Mouse (Mus musculus) stomach, embryonic 16.5 days (tissue): ENCODE measurements around the gene Flywch1. TPM values are rescaled to one million over a fixed set of nuclear protein-coding genes. Genes with fewer than 3 reads are reported as not detected.

Experiments used
- ATAC-seq: fragments of 200-750 bp; cut with Nextera tagmentation; 2 replicates; pipeline ENCODE4 v1.8.0; 2017; ENCODE audit warnings: moderate number of reproducible peaks, moderate TSS enrichment; ENCODE audit not compliant: insufficient read depth, low FRiP score
- H3K27ac ChIP-seq: fragments of 300-500 bp; sonication (generic); 2 replicates; pipeline ENCODE4 v1.5.1; 2014; ENCODE audit warnings: low read length
- H3K27me3 ChIP-seq: fragments of 300-500 bp; sonication (generic); 2 replicates; pipeline ENCODE4 v1.6.1; 2014; ENCODE audit warnings: low read length, control low read depth, mixed read lengths; ENCODE audit not compliant: control insufficient read depth, insufficient read depth
- H3K36me3 ChIP-seq: fragments of 300-500 bp; sonication (generic); 2 replicates; pipeline ENCODE4 v1.6.1; 2014; ENCODE audit warnings: low read length; ENCODE audit not compliant: control insufficient read depth, insufficient read depth
- H3K4me1 ChIP-seq: fragments of 300-500 bp; sonication (generic); 2 replicates; pipeline ENCODE4 v1.6.1; 2014; ENCODE audit warnings: low read length, control low read depth, mixed read lengths; ENCODE audit not compliant: control insufficient read depth, insufficient read depth
- H3K4me2 ChIP-seq: fragments of 300-500 bp; sonication (generic); 2 replicates; pipeline ENCODE4 v1.6.1; 2014; ENCODE audit warnings: low read depth, low read length, mixed read lengths
- H3K4me3 ChIP-seq: fragments of 300-500 bp; sonication (generic); replicated peaks from 2 replicates; pipeline ENCODE4 v1.5.1; 2014; ENCODE audit warnings: mild to moderate bottlenecking, low read length
- H3K9ac ChIP-seq: fragments of 300-500 bp; sonication (generic); 2 replicates; pipeline ENCODE4 v1.6.1; 2014; ENCODE audit warnings: low read length
- H3K9me3 ChIP-seq: fragments of 300-500 bp; sonication (generic); replicated peaks from 2 replicates; pipeline ENCODE4 v1.6.1; 2016; ENCODE audit warnings: low read length, control low read depth; ENCODE audit not compliant: control insufficient read depth
- WGBS: fragments of 180-500 bp; shearing (Covaris S2); extraction: QIAGEN DNeasy Blood & Tissue Kit; methylation state at CpG from one replicate; pipeline ENCODE4 v1.1.7; 2014; 5-methylcytosine and 5-hydroxymethylcytosine counted together
- polyA plus RNA-seq: library from polyadenylated mRNA; unstranded; fragments of >200 nt; fragmentation: Nextera tagmentation; extraction: Ambion mirVana; gene quantifications from 2 replicates; pipeline ENCODE4 v1.2.1, GENCODE M21; 2015

Gene Flywch1
- polyA plus RNA-seq, 1 experiment from 2014 or later = 47.0 TPM

DNA sequence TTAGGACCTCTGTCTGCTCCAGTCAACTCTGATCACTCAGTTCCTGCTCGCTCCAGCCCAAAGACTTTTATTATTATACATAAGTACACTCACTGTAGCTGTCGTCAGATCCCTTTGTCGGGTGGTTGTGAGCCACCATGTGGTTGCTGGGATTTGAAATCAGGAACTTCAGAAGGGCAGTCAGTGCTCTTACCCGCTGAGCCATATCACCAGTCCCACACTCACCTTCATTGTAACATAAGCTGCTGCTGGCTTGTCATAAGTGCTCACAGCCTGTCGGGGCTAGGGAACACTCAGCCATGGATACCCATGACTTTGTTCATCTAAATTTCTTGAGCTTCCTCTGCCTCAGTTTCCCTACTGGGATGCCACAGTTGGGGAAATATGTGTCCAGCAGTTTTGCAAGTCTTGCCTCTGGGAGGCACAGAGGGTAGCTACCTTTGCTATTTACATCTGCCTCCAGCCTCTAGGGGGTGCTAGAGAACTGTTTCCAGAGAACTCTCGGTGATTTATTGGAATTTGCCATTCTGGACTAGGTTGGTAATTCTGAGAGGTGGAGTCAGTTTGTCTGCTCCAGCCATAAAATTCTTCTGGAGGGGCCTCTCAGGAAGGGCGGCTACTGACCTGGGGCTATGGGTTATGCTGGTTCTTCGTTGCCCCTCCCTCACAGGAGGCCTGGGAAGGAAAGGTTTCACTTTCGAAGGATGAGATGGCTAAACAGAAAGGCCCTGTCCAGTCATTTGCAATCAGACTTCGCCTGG is 22.6 kb downstream of the Flywch1 start:
- 30% methylated on average over 10 of the region's 10 CpGs for WGBS
- Histone ChIP-seq H3K4me2 (peak overlapping the region; percentile 47), H3K4me1 (peaks cover 21% of the 10 kb centered on the region), H3K27me3 (peaks cover 34% of the 10 kb centered on the region), H3K9ac (peak overlapping the region; percentile 8; the same call in 1 of the 2 replicates), H3K9me3 (no peaks in the 10 kb centered on the region), H3K36me3 (peaks cover 11% of the 10 kb centered on the region; the same call in 1 of the 2 replicates), H3K4me3 (peak overlapping the region; percentile 24), H3K27ac (no peak overlapping the region)
- peak; percentile 41; the same call in 1 of the 2 replicates for ATAC-seq

- H3K9ac ChIP-seq = no peak overlapping the region
- H3K4me1 ChIP-seq = peaks cover 21% of the 10 kb centered on the region
- no peak overlapping the region for H3K4me3 ChIP-seq
- peaks cover 11% of the 10 kb centered on the region; the same call in 1 of the 2 replicates for H3K36me3 ChIP-seq
- no peak overlapping the region for H3K27ac ChIP-seq
- WGBS = 21% methylated on average over 6 of the region's 6 CpGs
- peaks cover 42% of the 10 kb centered on the region for H3K27me3 ChIP-seq
- H3K9me3 ChIP-seq = no peaks in the 10 kb centered on the region
- H3K4me2 ChIP-seq = no peak overlapping the region
- no peak for ATAC-seq
Observed at GRCm38 (mm10) chr17:23748026-23748425, 23.4 kb downstream of the Flywch1 start.

DNA sequence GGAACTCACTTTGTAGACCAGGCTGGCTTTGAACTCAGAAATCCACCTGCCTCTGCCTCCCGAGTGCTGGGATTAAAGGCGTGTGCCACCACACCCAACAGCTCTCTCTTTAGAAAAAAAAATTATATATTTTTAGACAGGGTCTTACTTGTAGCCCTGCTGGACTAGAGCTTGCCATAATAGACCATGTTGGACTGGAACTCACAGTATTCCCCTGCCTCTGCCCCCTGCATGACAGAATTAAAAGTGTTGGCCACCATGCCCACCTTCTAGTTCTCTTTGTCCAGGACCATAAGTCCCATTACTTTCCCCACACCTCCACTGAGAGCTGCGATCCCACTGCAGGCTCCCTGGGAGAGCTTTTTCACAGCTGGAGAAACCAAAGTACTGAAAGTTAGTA is 23.9 kb downstream of the Flywch1 start:
- ATAC-seq = no peak
- WGBS = 76% methylated on average over 3 of the region's 3 CpGs
- Histone ChIP-seq H3K9me3 (no peaks in the 10 kb centered on the region), H3K36me3 (peaks cover 8% of the 10 kb centered on the region; the same call in 1 of the 2 replicates), H3K4me1 (peaks cover 22% of the 10 kb centered on the region), H3K4me3 (no peak overlapping the region), H3K4me2 (no peak overlapping the region), H3K27ac (no peak overlapping the region), H3K9ac (no peak overlapping the region), H3K27me3 (peaks cover 48% of the 10 kb centered on the region)

DNA sequence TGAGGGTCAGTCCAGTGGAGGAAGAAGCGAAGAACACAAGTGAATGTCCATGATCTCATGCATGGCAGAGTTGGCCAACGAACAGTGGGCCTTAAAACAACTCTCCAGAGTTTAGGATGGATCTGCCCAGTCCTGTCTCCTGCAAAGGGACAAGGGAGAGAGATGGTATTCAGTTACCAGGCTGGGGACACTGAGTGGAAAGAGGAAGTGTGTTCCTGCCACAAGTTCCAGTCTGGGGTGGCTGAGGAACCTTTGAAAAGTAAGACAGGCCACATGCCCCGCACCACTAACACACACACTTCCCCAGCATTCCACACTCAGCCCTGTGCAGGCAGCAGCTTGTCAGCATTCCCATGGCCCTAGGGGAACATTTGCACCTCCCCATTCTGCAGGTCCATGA is 24.6 kb downstream of the Flywch1 start:
- H3K4me2 ChIP-seq = no peak overlapping the region
- peaks cover 27% of the 10 kb centered on the region for H3K4me1 ChIP-seq
- H3K27me3 ChIP-seq = peaks cover 55% of the 10 kb centered on the region
- 0 out of 2 replicates have a peak, but pooled peaks cover 4% of the 10 kb centered on the region for H3K36me3 ChIP-seq
- H3K27ac ChIP-seq = no peak overlapping the region
- no peak for ATAC-seq
- whole genome bisulfite sequencing = 79% methylated on average over 3 of the region's 3 CpGs
- H3K4me3 ChIP-seq = no peak overlapping the region
- H3K9ac ChIP-seq = no peak overlapping the region
- H3K9me3 ChIP-seq = no peaks in the 10 kb centered on the region

- H3K4me2 ChIP-seq = peak overlapping the region; percentile 59
- no peak for ATAC-seq
- peaks cover 59% of the 10 kb centered on the region for H3K27me3 ChIP-seq
- 0 out of 2 replicates have a peak overlapping the region, but pooled peaks have one; percentile 55 for H3K9ac ChIP-seq
- no peak overlapping the region for H3K4me3 ChIP-seq
- no peaks in the 10 kb centered on the region for H3K9me3 ChIP-seq
- no peak overlapping the region for H3K27ac ChIP-seq
- H3K4me1 ChIP-seq = peaks cover 27% of the 10 kb centered on the region
- no peaks in the 10 kb centered on the region for H3K36me3 ChIP-seq
- WGBS = 7% methylated on average over 12 of the region's 12 CpGs
Observed at GRCm38 (mm10) chr17:23746311-23746710, 25.1 kb downstream of the Flywch1 start.

DNA sequence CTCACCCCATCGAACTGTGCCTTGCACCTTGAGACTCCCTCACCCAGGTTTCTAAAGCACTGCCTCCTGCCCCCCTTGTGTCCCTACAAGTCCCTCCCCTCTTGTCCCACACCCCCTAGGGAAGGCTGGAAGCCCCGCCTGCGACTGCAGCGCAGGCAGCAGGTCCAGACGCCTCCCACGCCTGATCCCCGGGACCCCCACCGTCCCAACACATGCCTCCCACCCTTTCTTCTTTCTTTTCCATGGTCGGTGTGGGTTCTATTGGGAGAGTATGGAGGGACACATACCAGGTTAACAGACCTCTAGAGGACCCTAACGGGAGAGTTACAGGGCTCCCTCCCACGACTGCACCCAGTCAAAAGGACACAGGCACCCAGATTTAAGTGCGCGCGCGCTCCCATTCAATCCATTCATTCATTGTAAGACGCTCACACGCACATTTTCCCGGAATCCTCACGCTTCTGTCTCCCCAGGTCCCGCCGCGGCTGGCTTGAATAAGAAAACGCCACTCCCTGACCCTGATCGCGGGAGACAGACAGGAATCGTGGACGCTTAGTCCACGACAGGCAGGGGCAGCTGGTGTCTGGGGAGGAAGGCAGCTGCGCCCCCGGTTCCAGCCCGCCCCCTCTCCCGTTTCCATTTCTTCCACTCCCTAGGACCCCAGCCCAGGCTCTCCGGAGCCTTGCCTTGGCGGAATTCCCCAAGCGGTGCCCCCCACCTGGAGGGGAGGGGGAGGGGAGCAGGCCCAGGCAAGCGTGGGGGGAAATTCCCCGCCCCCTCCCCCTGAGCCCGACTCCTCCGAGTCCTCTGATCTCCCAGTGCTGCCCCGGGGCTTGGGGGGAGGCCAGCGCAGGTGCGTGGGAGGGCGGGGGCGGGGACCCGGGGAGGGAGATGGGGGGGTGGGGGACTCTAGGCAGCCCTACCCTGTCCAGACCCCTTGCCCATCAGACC is 25.8 kb downstream of the Flywch1 start, which contains the start of gene Kremen2:
Gene Kremen2, minus strand, starts transcription at position 533 of the 951 bp plus-strand sequence.
- peaks cover 64% of the 10 kb centered on the region for H3K27me3 ChIP-seq
- peaks cover 31% of the 10 kb centered on the region for H3K4me1 ChIP-seq
- H3K36me3 ChIP-seq = no peaks in the 10 kb centered on the region
- no peak within 1 kb of the TSS for H3K27ac ChIP-seq
- no peak for ATAC-seq
- H3K9ac ChIP-seq = peak within 1 kb of the TSS; percentile 55
- no peaks in the 10 kb centered on the region for H3K9me3 ChIP-seq
- peak within 1 kb of the TSS; percentile 34 for H3K4me3 ChIP-seq
- WGBS = under 1% methylated on average over 43 of the region's 45 CpGs
- peak within 1 kb of the TSS; percentile 59 for H3K4me2 ChIP-seq

DNA sequence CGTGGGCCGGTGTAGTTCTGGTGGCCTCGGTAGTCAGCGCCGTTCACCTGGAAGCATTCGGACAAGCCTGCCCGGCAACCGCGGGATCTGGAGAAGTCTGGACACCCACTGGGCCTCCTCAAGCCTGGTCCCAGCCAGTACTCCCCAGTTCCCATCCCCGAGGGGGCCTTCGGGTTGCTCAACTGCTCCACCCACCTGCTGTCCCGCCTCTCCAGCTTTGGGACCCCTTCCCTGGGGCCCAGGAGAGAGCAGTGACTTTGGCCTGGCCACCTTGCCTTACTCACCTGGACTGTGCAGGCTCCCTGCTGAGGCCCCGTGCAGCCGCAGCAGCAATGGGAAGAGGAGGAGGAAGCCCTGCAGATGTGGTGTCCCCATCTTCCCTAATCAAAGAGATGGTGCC is 26.8 kb downstream of the Flywch1 start:
- H3K9ac ChIP-seq = no peak overlapping the region; the same call in 1 of the 2 replicates
- no peaks in the 10 kb centered on the region for H3K36me3 ChIP-seq
- peaks cover 64% of the 10 kb centered on the region for H3K27me3 ChIP-seq
- H3K4me2 ChIP-seq = 0 out of 2 replicates have a peak overlapping the region, but pooled peaks have one; percentile 59
- WGBS = 5% methylated on average over 14 of the region's 14 CpGs
- no peak for ATAC-seq
- 0 out of 2 replicates have a peak overlapping the region, but pooled peaks have one; percentile 1 for H3K4me3 ChIP-seq
- H3K9me3 ChIP-seq = no peaks in the 10 kb centered on the region
- peaks cover 34% of the 10 kb centered on the region for H3K4me1 ChIP-seq
- no peak overlapping the region for H3K27ac ChIP-seq

DNA sequence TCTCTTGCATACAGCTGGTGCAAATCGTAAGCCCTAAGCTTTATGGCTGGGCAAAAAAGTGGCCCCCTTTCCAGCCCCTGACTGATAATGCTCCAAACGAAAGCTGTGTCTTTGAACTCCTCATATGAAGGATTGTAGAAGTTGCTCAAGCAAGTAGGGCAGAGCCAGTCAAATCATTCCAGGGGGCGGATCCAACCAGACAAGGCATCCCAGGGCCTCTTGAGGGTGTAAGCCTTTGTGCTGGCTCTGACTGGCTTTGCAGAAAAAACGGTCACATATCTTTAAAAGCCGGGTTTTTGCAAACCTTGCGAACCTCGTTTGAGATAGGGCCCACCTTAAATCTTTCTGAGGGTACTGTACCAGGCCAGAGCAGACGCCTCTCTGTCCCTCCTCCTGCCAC is 27.3 kb downstream of the Flywch1 start:
- no peak overlapping the region for H3K4me2 ChIP-seq
- H3K27ac ChIP-seq = no peak overlapping the region
- H3K36me3 ChIP-seq = no peaks in the 10 kb centered on the region
- no peak overlapping the region for H3K4me3 ChIP-seq
- no peak overlapping the region for H3K9ac ChIP-seq
- peaks cover 64% of the 10 kb centered on the region for H3K27me3 ChIP-seq
- no peak for ATAC-seq
- peaks cover 37% of the 10 kb centered on the region for H3K4me1 ChIP-seq
- 29% methylated on average over 8 of the region's 8 CpGs for WGBS
- no peaks in the 10 kb centered on the region for H3K9me3 ChIP-seq
